Mouse (Mus musculus): ENCODE measurements at regions not wholly inside any gene's neighbourhood (a gene's known extent, or its start where the extent isn't known, plus 50 kb on each side); places are given as distances from the start of the nearest gene placed in this dataset.

DNA sequence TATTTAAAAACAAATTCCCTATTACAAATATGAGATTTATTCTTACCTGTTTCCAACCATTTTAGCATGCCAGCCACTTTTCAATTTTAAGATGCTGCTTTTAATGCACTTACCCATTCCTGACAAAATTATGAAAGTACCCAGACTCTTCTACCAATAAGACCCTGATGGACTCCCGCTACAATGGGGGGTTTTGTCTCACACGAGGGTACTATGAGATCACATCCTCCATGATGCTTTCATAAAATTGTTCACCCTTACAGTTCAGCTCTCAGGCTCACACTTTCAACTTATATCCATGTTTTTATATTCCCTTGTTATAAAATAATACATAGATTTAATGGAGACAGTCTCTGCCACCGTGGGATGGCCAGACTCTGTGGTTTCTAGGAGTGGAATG is 68.1 kb upstream of the Adamts18 start:
- Histone ChIP-seq H3K9me3 (replicated peaks; ENCODE audit: control insufficient read depth, low read length) (no peaks in the 10 kb centered on the region), H3K27me3 (ENCODE audit: control insufficient read depth, insufficient read depth, low read length) (no peaks in the 10 kb centered on the region), H3K9ac (replicated peaks; ENCODE audit: low read length) (no peak overlapping the region), H3K36me3 (replicated peaks; ENCODE audit: control insufficient read depth, insufficient read depth, low read depth, low read length) (no peaks in the 10 kb centered on the region), H3K4me3 (ENCODE audit: low read depth, low read length) (no peak overlapping the region), H3K27ac (replicated peaks; ENCODE audit: low read depth, low read length) (no peak overlapping the region), H3K4me2 (ENCODE audit: low read depth, low read length) (no peak overlapping the region), H3K4me1 (ENCODE audit: control insufficient read depth, insufficient read depth, low read length) (no peaks in the 10 kb centered on the region)
- ATAC-seq (replicated peaks; ENCODE audit: insufficient number of reproducible peaks, low FRiP score, low TSS enrichment, low read depth) (no peak), DNase-seq (ENCODE audit: low spot score) (no peak)
- WGBS = 75% methylated on average over 3 of the region's 3 CpGs

DNA sequence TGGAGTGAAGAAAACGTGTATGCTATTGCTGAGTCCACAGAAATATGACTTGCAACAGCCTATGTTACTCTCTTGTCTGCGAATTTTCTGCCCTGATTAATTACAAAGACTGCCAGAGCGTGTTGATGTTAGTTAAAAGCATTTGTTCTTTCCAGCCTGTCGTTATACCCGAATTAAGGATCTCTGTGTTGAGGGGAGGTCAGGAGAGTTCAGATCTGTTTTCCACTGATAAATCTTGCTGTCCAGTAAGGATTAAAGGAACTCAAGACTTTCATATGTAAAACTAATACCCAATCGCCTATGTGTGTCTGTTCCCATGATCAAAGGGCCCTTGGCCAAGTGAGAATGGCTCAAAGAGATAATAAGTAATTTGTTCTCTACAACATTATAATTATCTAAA is 68.7 kb upstream of the Adamts18 start:
- ATAC-seq (replicated peaks; ENCODE audit: insufficient number of reproducible peaks, low FRiP score, low TSS enrichment, low read depth) = no peak
- Histone ChIP-seq H3K27me3 (ENCODE audit: control insufficient read depth, insufficient read depth, low read length) (no peaks in the 10 kb centered on the region), H3K4me1 (ENCODE audit: control insufficient read depth, insufficient read depth, low read length) (no peaks in the 10 kb centered on the region), H3K4me3 (ENCODE audit: low read depth, low read length) (no peak overlapping the region), H3K36me3 (replicated peaks; ENCODE audit: control insufficient read depth, insufficient read depth, low read depth, low read length) (no peaks in the 10 kb centered on the region), H3K4me2 (ENCODE audit: low read depth, low read length) (no peak overlapping the region), H3K9me3 (replicated peaks; ENCODE audit: control insufficient read depth, low read length) (no peaks in the 10 kb centered on the region), H3K27ac (replicated peaks; ENCODE audit: low read depth, low read length) (no peak overlapping the region), H3K9ac (replicated peaks; ENCODE audit: low read length) (no peak overlapping the region)
- WGBS = 52% methylated on average over 6 of the region's 6 CpGs
- DNase-seq (ENCODE audit: low spot score) = no peak

DNA sequence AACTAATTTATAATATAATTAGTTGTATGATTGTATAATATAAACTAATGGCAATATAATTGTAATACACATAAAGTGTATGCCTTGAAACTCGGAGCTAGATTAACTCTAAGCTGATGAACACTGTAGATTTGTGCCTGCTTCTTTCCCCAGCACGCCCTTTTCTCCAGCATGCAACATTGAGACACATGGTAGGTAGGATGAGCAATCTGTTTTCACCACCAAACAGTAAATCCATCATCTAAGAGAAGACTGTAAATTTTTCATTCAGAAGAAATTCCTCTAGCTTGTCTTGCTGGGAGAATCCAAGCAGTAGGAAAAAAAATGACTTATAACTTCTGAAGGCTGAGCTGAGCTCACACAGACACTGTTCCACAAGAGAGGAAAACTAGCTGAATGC is 71.8 kb upstream of the Adamts18 start:
- no peaks in the 10 kb centered on the region for H3K36me3 ChIP-seq (replicated peaks; ENCODE audit: control insufficient read depth, insufficient read depth, low read depth, low read length)
- DNase-seq (ENCODE audit: low spot score) (no peak), ATAC-seq (replicated peaks; ENCODE audit: insufficient number of reproducible peaks, low FRiP score, low TSS enrichment, low read depth) (no peak)
- WGBS = 81% methylated on average over 2 of the region's 2 CpGs
- no peaks in the 10 kb centered on the region for H3K4me1 ChIP-seq (ENCODE audit: control insufficient read depth, insufficient read depth, low read length)
- H3K9me3 ChIP-seq (replicated peaks; ENCODE audit: control insufficient read depth, low read length) = no peaks in the 10 kb centered on the region
- H3K4me3 ChIP-seq (ENCODE audit: low read depth, low read length) = no peak overlapping the region
- no peak overlapping the region for H3K4me2 ChIP-seq (ENCODE audit: low read depth, low read length)
- no peak overlapping the region for H3K9ac ChIP-seq (replicated peaks; ENCODE audit: low read length)
- H3K27ac ChIP-seq (replicated peaks; ENCODE audit: low read depth, low read length) = no peak overlapping the region
- H3K27me3 ChIP-seq (ENCODE audit: control insufficient read depth, insufficient read depth, low read length) = no peaks in the 10 kb centered on the region

DNA sequence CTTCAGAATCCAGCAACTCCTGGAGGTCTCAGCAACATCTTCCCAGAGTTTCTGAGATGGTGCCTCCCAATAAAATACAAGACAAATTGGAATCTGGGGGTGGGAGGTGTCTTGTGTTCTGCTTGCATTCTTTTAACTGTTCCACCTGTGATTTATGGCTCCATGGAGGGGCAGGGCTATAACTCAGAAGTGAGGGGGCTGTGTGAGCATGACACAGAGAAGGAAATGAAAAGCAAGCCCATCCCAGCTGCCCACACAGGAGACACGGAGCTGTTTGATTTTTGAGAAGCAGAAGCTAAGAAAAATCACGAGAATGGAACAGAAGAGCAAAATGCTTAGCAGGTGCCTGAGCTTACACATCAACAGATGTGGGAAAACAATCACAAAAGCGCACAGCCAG is 74.8 kb upstream of the Adamts18 start:
- no peak for ATAC-seq (replicated peaks; ENCODE audit: insufficient number of reproducible peaks, low FRiP score, low TSS enrichment, low read depth)
- WGBS = 65% methylated on average over 3 of the region's 3 CpGs
- H3K4me1 ChIP-seq (ENCODE audit: control insufficient read depth, insufficient read depth, low read length) = no peaks in the 10 kb centered on the region

DNA sequence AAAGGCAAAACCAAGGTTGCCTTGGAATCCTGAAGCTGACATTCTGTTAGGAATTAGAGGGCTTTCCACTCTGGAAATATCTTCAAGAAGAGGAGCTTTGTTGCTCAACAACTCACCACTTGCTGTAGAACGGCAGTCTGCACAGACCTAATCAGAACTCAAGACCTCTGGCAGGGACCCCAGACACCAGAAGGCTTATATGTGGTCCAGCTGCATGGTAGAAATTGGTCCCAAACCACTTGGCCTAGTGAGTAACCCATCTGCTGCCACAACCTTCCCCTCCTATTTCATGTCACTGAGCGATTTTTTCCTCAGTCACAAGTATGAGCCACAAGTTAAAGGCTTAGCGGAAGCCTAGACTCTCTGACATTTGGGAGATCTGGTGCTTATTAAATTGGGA is 105.2 kb upstream of the Adamts18 start:
- no peak for ATAC-seq (replicated peaks; ENCODE audit: insufficient number of reproducible peaks, low FRiP score, low TSS enrichment, low read depth)
- H3K27ac ChIP-seq (replicated peaks; ENCODE audit: low read depth, low read length) = no peak overlapping the region
- H3K9me3 ChIP-seq (replicated peaks; ENCODE audit: control insufficient read depth, low read length) = no peaks in the 10 kb centered on the region
- H3K4me3 ChIP-seq (ENCODE audit: low read depth, low read length) = no peak overlapping the region
- no peaks in the 10 kb centered on the region for H3K27me3 ChIP-seq (ENCODE audit: control insufficient read depth, insufficient read depth, low read length)
- H3K36me3 ChIP-seq (replicated peaks; ENCODE audit: control insufficient read depth, insufficient read depth, low read depth, low read length) = no peaks in the 10 kb centered on the region
- DNase-seq (ENCODE audit: low spot score) = no peak
- no peak overlapping the region for H3K9ac ChIP-seq (replicated peaks; ENCODE audit: low read length)
- no peak overlapping the region for H3K4me2 ChIP-seq (ENCODE audit: low read depth, low read length)
- H3K4me1 ChIP-seq (ENCODE audit: control insufficient read depth, insufficient read depth, low read length) = no peaks in the 10 kb centered on the region
- WGBS = 78% methylated on average over 3 of the region's 3 CpGs

More for the DNA sequence above, 74.8 kb upstream of the Adamts18 start:
- Histone ChIP-seq H3K9ac (replicated peaks; ENCODE audit: low read length) (no peak overlapping the region), H3K27me3 (ENCODE audit: control insufficient read depth, insufficient read depth, low read length) (no peaks in the 10 kb centered on the region), H3K27ac (replicated peaks; ENCODE audit: low read depth, low read length) (no peak overlapping the region), H3K4me2 (ENCODE audit: low read depth, low read length) (no peak overlapping the region), H3K9me3 (replicated peaks; ENCODE audit: control insufficient read depth, low read length) (no peaks in the 10 kb centered on the region), H3K4me3 (ENCODE audit: low read depth, low read length) (no peak overlapping the region), H3K36me3 (replicated peaks; ENCODE audit: control insufficient read depth, insufficient read depth, low read depth, low read length) (no peaks in the 10 kb centered on the region)
- DNase-seq (ENCODE audit: low spot score) = no peak

DNA sequence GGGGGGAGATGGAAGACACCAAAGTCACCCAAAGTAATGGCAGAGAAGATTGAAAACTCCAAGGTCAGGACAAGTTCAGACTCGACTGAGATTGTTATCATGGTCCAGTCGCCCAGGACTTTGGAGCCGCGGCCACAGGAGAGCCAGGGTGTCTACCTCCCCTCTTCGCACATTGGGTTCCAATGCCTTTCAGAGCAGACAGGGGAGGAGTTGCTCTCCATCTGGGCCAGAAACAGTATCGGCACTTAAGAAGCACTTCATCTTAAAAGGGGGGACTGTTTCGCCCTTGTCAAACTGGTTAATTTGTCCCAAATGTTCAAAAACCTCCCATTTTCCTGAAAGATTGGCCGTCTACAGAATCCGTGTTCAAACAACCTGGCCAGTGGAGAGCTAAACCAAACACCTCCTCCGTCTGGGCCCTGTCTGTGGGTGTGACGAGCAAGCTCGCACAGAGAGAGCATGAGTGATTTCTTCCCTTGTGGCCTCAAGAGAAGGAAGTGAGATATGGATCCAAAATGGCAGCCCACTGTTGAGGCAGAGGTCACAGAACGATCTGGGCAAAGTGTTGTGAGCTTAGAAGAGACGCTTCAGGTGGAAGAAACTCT is 108.0 kb upstream of the Adamts18 start:
- H3K4me3 ChIP-seq (ENCODE audit: low read depth, low read length) = no peak overlapping the region
- H3K4me1 ChIP-seq (ENCODE audit: control insufficient read depth, insufficient read depth, low read length) = no peaks in the 10 kb centered on the region
- no peaks in the 10 kb centered on the region for H3K36me3 ChIP-seq (replicated peaks; ENCODE audit: control insufficient read depth, insufficient read depth, low read depth, low read length)
- DNase-seq (ENCODE audit: low spot score) = no peak
- no peak overlapping the region for H3K4me2 ChIP-seq (ENCODE audit: low read depth, low read length)
- ATAC-seq (replicated peaks; ENCODE audit: insufficient number of reproducible peaks, low FRiP score, low TSS enrichment, low read depth) = no peak
- no peaks in the 10 kb centered on the region for H3K27me3 ChIP-seq (ENCODE audit: control insufficient read depth, insufficient read depth, low read length)
- 75% methylated on average over 14 of the region's 14 CpGs for WGBS
- no peak overlapping the region for H3K9ac ChIP-seq (replicated peaks; ENCODE audit: low read length)
- H3K27ac ChIP-seq (replicated peaks; ENCODE audit: low read depth, low read length) = no peak overlapping the region
- no peaks in the 10 kb centered on the region for H3K9me3 ChIP-seq (replicated peaks; ENCODE audit: control insufficient read depth, low read length)

DNA sequence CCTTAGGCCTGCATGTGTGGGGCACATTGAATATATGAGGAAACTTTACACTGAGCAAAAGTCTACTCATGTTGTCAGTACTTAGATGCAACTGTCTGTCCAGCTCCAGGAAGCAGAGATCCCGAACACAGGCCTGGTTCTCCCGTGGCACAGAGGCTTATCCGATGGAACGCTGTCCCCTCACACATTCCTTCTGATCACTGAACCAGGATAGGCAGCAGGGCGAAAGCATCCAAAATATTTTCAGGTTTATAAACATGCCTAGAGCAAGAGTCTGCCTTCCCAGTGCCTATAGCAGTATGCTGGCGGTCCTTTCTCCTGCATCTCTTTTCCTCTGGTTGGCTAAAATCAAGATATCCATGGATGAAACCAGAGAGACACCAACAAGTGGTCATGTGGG is 109.3 kb upstream of the Adamts18 start:
- no peak overlapping the region for H3K27ac ChIP-seq (replicated peaks; ENCODE audit: low read depth, low read length)
- H3K4me3 ChIP-seq (ENCODE audit: low read depth, low read length) = no peak overlapping the region
- DNase-seq (ENCODE audit: low spot score) = no peak
- WGBS = 63% methylated on average over 6 of the region's 6 CpGs
- H3K4me1 ChIP-seq (ENCODE audit: control insufficient read depth, insufficient read depth, low read length) = no peaks in the 10 kb centered on the region
- no peaks in the 10 kb centered on the region for H3K36me3 ChIP-seq (replicated peaks; ENCODE audit: control insufficient read depth, insufficient read depth, low read depth, low read length)
- no peaks in the 10 kb centered on the region for H3K9me3 ChIP-seq (replicated peaks; ENCODE audit: control insufficient read depth, low read length)
- H3K4me2 ChIP-seq (ENCODE audit: low read depth, low read length) = no peak overlapping the region
- H3K27me3 ChIP-seq (ENCODE audit: control insufficient read depth, insufficient read depth, low read length) = no peaks in the 10 kb centered on the region
- H3K9ac ChIP-seq (replicated peaks; ENCODE audit: low read length) = no peak overlapping the region
- ATAC-seq (replicated peaks; ENCODE audit: insufficient number of reproducible peaks, low FRiP score, low TSS enrichment, low read depth) = no peak

DNA sequence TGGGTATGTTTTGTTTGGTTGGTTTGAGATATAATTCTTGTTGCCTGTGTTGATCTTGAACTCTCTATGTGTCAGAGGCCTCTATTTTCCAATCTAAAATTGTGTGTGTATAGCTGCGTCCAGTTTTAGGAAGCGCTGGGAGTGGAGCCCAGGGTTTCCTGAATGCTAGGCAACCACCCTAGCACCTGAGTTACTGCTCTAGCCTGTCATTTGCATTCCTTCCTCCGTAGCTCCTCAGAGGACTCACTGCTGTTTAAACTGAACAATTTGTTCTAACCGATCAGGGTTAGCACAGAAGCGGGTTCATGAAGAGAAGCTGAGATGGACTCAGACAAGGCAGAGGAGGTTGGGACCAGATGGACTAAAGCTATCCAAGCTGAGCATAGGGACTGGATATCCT is 127.3 kb upstream of the Adamts18 start:
- no peak for ATAC-seq (replicated peaks; ENCODE audit: insufficient number of reproducible peaks, low FRiP score, low TSS enrichment, low read depth)
- H3K27me3 ChIP-seq (ENCODE audit: control insufficient read depth, insufficient read depth, low read length) = no peaks in the 10 kb centered on the region
- 75% methylated on average over 5 of the region's 5 CpGs for WGBS

More for the DNA sequence above, 127.3 kb upstream of the Adamts18 start:
- H3K27ac ChIP-seq (replicated peaks; ENCODE audit: low read depth, low read length) = no peak overlapping the region
- H3K4me3 ChIP-seq (ENCODE audit: low read depth, low read length) = no peak overlapping the region
- no peaks in the 10 kb centered on the region for H3K9me3 ChIP-seq (replicated peaks; ENCODE audit: control insufficient read depth, low read length)
- DNase-seq (ENCODE audit: low spot score) = no peak
- no peak overlapping the region for H3K4me2 ChIP-seq (ENCODE audit: low read depth, low read length)
- no peaks in the 10 kb centered on the region for H3K36me3 ChIP-seq (replicated peaks; ENCODE audit: control insufficient read depth, insufficient read depth, low read depth, low read length)
- H3K9ac ChIP-seq (replicated peaks; ENCODE audit: low read length) = no peak overlapping the region
- H3K4me1 ChIP-seq (ENCODE audit: control insufficient read depth, insufficient read depth, low read length) = no peaks in the 10 kb centered on the region

Data from embryonic facial prominence, embryonic 11.5 days (tissue).